ENCODE assay signal across 13 mouse cellular contexts in genomic region chr6:67161610-67162009, GRCm38 (mm10).
DNase-seq lines count a peak whose midpoint lies in the region; ATAC-seq and TF ChIP-seq lines count a peak whose summit lies in the region.
"Had no signal": no experiment of that assay in that cellular context is flagged by ENCODE, and none has a peak within 500 bp of the region (broad histone marks: within the 10 kb centered on the region; RNA-seq: fewer than 3 reads in every experiment).

No protein-coding gene starts in this region.

- H3K4me2 ChIP-seq in stomach, embryonic 14.5 days (replicated peaks; ENCODE audit: low read depth, low read length) = no peak overlapping the region
- no peak overlapping the region for H3K4me2 ChIP-seq in stomach, postnatal 0 days (replicated peaks; ENCODE audit: low read depth)
- H3K4me2 ChIP-seq in intestine, embryonic 16.5 days (ENCODE audit: low read depth, low read length) = no peak overlapping the region
- peak overlapping the region; percentile 2; the same call in 1 of the 2 replicates for H3K4me2 ChIP-seq in lung, postnatal 0 days (replicated peaks; ENCODE audit: low read depth, low read length)
- H3K4me2 ChIP-seq: embryonic facial prominence, embryonic 13.5 days; limb, embryonic 15.5 days had no signal

- DNase-seq in stomach, postnatal 0 days (ENCODE audit: low spot score) = no peak
- peak; percentile 86 for DNase-seq in lung, postnatal 0 days (ENCODE audit: low spot score)
- DNase-seq in limb, embryonic 10.5 days (ENCODE audit: low spot score) = no peak
- no peak for DNase-seq in left cerebral cortex, postnatal 14 days (ENCODE audit: low spot score in 2 of 2)
- DNase-seq in gastrocnemius, postnatal 14 days = no peak
- DNase-seq: kidney, adult 11 months; retina, postnatal 1 day; thymus, adult 18-20 months had no signal

- H3K27ac ChIP-seq in stomach, embryonic 14.5 days (ENCODE audit: low read length) = no peak overlapping the region
- no peak overlapping the region for H3K27ac ChIP-seq in stomach, postnatal 0 days (replicated peaks)
- H3K27ac ChIP-seq in intestine, embryonic 16.5 days (ENCODE audit: low read length) = no peak overlapping the region
- 0 out of 2 replicates have a peak overlapping the region, but pooled peaks have one; percentile 32 for H3K27ac ChIP-seq in lung, postnatal 0 days (ENCODE audit: low read length)
- H3K27ac ChIP-seq in limb, embryonic 10.5 days = no peak overlapping the region
- H3K27ac ChIP-seq: embryonic facial prominence, embryonic 13.5 days; limb, embryonic 15.5 days had no signal

- H3K36me3 ChIP-seq in stomach, embryonic 14.5 days (ENCODE audit: control insufficient read depth, insufficient read depth, low read length) = no peaks in the 10 kb centered on the region
- no peaks in the 10 kb centered on the region for H3K36me3 ChIP-seq in stomach, postnatal 0 days (ENCODE audit: control insufficient read depth, insufficient read depth, low read length)
- no peaks in the 10 kb centered on the region for H3K36me3 ChIP-seq in intestine, embryonic 16.5 days (ENCODE audit: control insufficient read depth, insufficient read depth, low read length)
- H3K36me3 ChIP-seq in lung, postnatal 0 days (ENCODE audit: insufficient read depth, low read length) = no peaks in the 10 kb centered on the region
- no peaks in the 10 kb centered on the region for H3K36me3 ChIP-seq in limb, embryonic 10.5 days
- H3K36me3 ChIP-seq: embryonic facial prominence, embryonic 13.5 days; limb, embryonic 15.5 days had no signal

- TF ChIP-seq EP300 in stomach, postnatal 0 days (optimal IDR thresholded peaks at IDR 0.05) = no peak
- TF ChIP-seq EP300 in lung, postnatal 0 days (IDR thresholded peaks at IDR 0.05) = peak; percentile 96

- no peaks in the 10 kb centered on the region for H3K27me3 ChIP-seq in stomach, embryonic 14.5 days (ENCODE audit: control insufficient read depth, insufficient read depth, low read length)
- H3K27me3 ChIP-seq in stomach, postnatal 0 days (ENCODE audit: control insufficient read depth, insufficient read depth, low read length) = no peaks in the 10 kb centered on the region
- no peaks in the 10 kb centered on the region for H3K27me3 ChIP-seq in intestine, embryonic 16.5 days (replicated peaks; ENCODE audit: control insufficient read depth, insufficient read depth, low read length)
- H3K27me3 ChIP-seq in lung, postnatal 0 days (replicated peaks; ENCODE audit: insufficient read depth, low read length) = no peaks in the 10 kb centered on the region
- H3K27me3 ChIP-seq in limb, embryonic 10.5 days (ENCODE audit: low read depth, poor library complexity, severe bottlenecking) = no peaks in the 10 kb centered on the region
- H3K27me3 ChIP-seq: embryonic facial prominence, embryonic 13.5 days; limb, embryonic 15.5 days had no signal

- no peak for TF ChIP-seq CTCF in stomach, postnatal 0 days (IDR thresholded peaks at IDR 0.05; ENCODE audit: low read depth)
- no peak for TF ChIP-seq CTCF in lung, postnatal 0 days (IDR thresholded peaks at IDR 0.05)

- peak; percentile 70; the same call in 1 of the 2 replicates for ATAC-seq in stomach, embryonic 14.5 days (ENCODE audit: insufficient number of reproducible peaks, insufficient read depth, low FRiP score, low read depth)
- ATAC-seq in stomach, postnatal 0 days (ENCODE audit: low FRiP score, low TSS enrichment) = no peak; the same call in 1 of the 2 replicates
- peak; percentile 76 for ATAC-seq in intestine, embryonic 16.5 days
- peak; percentile 91 for ATAC-seq in lung, postnatal 0 days

- no peak overlapping the region for H3K9ac ChIP-seq in stomach, embryonic 14.5 days (replicated peaks; ENCODE audit: low read depth, low read length)
- H3K9ac ChIP-seq in stomach, postnatal 0 days (ENCODE audit: low read length) = no peak overlapping the region
- H3K9ac ChIP-seq in intestine, embryonic 16.5 days (ENCODE audit: low read depth, low read length) = no peak overlapping the region
- no peak overlapping the region for H3K9ac ChIP-seq in lung, postnatal 0 days (replicated peaks; ENCODE audit: low read depth)
- H3K9ac ChIP-seq: embryonic facial prominence, embryonic 13.5 days; limb, embryonic 15.5 days had no signal

- no peak overlapping the region for H3K4me3 ChIP-seq in stomach, embryonic 14.5 days (ENCODE audit: low read depth, low read length)
- no peak overlapping the region for H3K4me3 ChIP-seq in stomach, postnatal 0 days (ENCODE audit: low read depth, low read length)
- no peak overlapping the region for H3K4me3 ChIP-seq in intestine, embryonic 16.5 days (ENCODE audit: low read length)
- H3K4me3 ChIP-seq in lung, postnatal 0 days (ENCODE audit: low read depth, low read length) = no peak overlapping the region
- H3K4me3 ChIP-seq in limb, embryonic 10.5 days = no peak overlapping the region
- H3K4me3 ChIP-seq: embryonic facial prominence, embryonic 13.5 days; limb, embryonic 15.5 days; myocyte had no signal

- 71% methylated on average over 7 of the region's 7 CpGs for WGBS in stomach, embryonic 14.5 days
- 62% methylated on average over 7 of the region's 7 CpGs for WGBS in stomach, postnatal 0 days
- WGBS in intestine, embryonic 16.5 days = 70% methylated on average over 7 of the region's 7 CpGs
- WGBS in lung, postnatal 0 days = 50% methylated on average over 7 of the region's 7 CpGs
- 82% methylated on average over 7 of the region's 7 CpGs for WGBS in limb, embryonic 10.5 days

- H3K9me3 ChIP-seq in stomach, embryonic 14.5 days (ENCODE audit: control insufficient read depth, low read depth, low read length) = no peaks in the 10 kb centered on the region
- no peaks in the 10 kb centered on the region for H3K9me3 ChIP-seq in stomach, postnatal 0 days (ENCODE audit: control insufficient read depth, low read length)
- H3K9me3 ChIP-seq in intestine, embryonic 16.5 days (ENCODE audit: control insufficient read depth, low read length) = no peaks in the 10 kb centered on the region
- H3K9me3 ChIP-seq in lung, postnatal 0 days (ENCODE audit: low read length) = no peaks in the 10 kb centered on the region
- no peaks in the 10 kb centered on the region for H3K9me3 ChIP-seq in limb, embryonic 10.5 days (replicated peaks)
- H3K9me3 ChIP-seq: embryonic facial prominence, embryonic 13.5 days; limb, embryonic 15.5 days had no signal

- intact Hi-C loops in left cerebral cortex, postnatal 14 days (cut with DNase I) = no loop called here
- intact Hi-C loops in gastrocnemius, postnatal 14 days (cut with DNase I; ENCODE audit: low total_unique reads) = no loop called here

- no peaks in the 10 kb centered on the region for H3K4me1 ChIP-seq in stomach, embryonic 14.5 days (ENCODE audit: control insufficient read depth, insufficient read depth, low read length)
- no peaks in the 10 kb centered on the region for H3K4me1 ChIP-seq in stomach, postnatal 0 days (replicated peaks; ENCODE audit: control insufficient read depth, insufficient read depth)
- H3K4me1 ChIP-seq in intestine, embryonic 16.5 days (ENCODE audit: control insufficient read depth, insufficient read depth, low read length) = no peaks in the 10 kb centered on the region
- no peaks in the 10 kb centered on the region for H3K4me1 ChIP-seq in lung, postnatal 0 days (ENCODE audit: insufficient read depth, low read depth, low read length)
- H3K4me1 ChIP-seq in limb, embryonic 10.5 days = no peaks in the 10 kb centered on the region
- H3K4me1 ChIP-seq: embryonic facial prominence, embryonic 13.5 days; limb, embryonic 15.5 days had no signal
